Mouse (Mus musculus): ENCODE results near the gene Arhgap25. TPM values are rescaled to one million over a fixed set of nuclear protein-coding genes. Genes with fewer than 3 reads are reported as not detected.
A peak's percentile ranks its signal among the peaks of the same experiment; 100 is the strongest.
"Not testable (repeated sequence)": the region's sequence is repeated elsewhere in the genome, so short reads cannot be mapped to it uniquely, and the experiment has no call there.

Arhgap25 gene
- total RNA-seq, 2 experiments from 2014 or later: 3.5 to 4.5 TPM

DNA sequence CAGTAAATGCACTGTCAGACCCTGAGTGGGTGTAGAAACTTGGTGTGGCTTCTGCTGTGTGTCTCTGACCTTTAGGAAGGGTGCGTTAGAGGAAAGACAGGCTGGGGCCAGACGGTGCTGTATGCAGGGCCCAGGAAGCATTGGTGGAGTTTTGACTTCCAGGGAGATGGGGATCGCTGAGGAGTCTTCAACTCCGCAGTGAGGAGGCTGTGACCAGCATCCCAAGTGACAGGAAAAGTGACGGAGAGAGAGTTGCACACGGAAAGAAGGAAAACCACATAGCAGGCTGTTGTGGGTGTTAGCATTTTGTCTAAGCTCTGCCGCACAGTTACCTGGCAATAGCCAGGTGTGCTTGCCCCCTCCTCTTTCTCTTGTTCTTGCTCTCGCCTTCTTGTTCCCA lies 3.2 kb upstream of the Arhgap25 start:
- DNase-seq (ENCODE audit: low spot score in 2 of 2): no peak

DNA sequence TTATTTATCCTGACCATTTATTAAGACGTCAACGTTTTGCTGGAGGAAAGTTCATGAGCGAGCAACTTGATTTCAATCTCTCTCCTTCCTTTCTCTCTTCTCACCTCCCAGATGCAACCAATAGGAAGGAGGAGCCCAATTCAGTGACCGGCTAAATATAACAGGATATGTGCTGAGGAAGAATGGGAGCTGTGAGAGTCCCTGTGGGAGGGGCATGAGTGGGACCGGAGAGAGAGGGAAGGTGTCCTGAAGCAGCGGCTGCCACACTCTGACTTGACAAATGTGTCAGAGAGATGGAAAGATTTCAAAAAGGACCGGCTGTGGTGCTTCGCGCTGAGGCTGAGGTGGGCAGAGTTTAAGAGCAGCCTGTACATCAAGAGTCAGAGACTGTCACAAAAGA lies 2.6 kb upstream of the Arhgap25 start:
- DNase-seq (ENCODE audit: low spot score in 2 of 2): no peak

DNA sequence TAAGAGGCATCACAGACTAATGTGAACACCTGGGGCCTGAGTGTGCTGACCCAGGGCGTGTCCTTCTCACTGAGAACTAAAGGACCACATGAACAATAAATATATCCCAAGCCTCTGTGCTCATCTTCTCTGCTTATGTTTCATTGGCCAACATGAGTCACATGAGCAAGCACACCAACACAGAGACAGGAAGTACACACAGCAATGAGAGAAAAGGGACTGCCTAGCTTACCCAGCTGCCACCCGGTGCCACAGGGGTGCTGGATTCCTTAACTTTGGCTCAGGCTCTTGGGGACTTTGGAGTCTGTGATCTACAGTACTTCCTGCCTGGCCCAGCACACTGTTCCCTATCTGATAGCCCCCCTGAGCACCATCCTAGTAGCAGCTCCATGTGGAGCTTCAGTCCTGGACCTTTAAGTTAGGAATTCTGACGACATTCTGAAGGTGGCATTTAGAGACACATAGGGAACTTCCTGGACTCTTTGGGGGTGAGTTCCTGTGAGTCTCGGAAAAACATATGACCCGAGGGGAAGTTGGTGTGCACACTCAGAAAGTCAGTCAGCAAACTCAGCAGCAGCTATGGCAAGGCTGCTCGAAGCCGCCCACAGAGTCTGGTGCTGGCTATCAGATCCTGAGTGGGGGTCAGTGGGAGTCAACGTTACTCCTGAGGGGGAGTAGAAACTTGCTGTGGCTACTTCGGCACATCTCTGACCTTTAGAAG lies 2.0 kb upstream of the Arhgap25 start:
- no peak for DNase-seq (ENCODE audit: low spot score in 2 of 2)

DNA sequence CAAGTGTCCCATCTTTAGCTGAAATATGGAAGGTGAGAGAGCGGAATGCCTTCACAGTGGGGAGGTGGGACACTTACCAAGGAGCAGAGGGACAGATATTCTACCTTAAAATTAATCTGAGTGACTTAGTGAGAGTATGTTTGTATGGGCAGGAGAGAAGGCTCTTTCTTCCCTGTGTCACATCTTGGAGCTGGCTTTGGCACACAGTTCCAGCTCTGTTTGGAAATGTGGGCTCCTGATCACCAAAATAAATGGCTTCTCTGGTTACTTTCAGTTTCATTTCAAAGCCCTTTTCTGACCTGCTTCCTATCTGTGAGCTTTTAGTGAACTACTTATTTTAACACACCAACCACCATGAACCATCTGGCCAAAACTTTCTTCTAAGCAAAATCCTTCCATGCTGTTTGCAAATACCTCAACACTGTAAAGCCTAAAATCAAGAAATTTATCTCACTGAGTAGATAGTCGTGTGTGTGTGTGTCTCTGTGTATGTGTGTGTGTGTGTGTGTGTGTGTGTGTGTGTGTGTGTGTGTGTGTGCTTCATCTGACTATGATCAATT lies 1.5 kb downstream of the Arhgap25 start:
- DNase-seq (ENCODE audit: low spot score in 2 of 2): no peak

DNA sequence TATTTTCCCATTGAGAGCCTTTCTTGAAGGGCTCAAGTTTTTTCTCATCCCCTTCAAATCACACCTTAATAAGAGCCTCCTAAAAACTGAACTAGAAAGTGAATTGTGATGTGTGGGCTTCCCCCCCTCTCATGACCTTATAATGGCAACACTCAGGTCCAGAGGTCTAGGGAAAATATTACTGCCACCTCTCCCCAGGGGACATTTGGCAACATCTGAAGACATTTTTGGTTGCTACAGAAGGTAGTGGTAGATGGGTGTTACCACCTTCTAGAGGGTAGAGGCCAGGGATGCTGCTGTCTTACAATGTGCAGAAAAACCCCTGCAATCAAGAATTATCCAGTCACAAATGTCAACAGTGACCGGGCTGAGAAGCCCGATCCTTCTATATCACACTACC lies 2.7 kb downstream of the Arhgap25 start:
- no peak for DNase-seq (ENCODE audit: low spot score in 2 of 2)

DNA sequence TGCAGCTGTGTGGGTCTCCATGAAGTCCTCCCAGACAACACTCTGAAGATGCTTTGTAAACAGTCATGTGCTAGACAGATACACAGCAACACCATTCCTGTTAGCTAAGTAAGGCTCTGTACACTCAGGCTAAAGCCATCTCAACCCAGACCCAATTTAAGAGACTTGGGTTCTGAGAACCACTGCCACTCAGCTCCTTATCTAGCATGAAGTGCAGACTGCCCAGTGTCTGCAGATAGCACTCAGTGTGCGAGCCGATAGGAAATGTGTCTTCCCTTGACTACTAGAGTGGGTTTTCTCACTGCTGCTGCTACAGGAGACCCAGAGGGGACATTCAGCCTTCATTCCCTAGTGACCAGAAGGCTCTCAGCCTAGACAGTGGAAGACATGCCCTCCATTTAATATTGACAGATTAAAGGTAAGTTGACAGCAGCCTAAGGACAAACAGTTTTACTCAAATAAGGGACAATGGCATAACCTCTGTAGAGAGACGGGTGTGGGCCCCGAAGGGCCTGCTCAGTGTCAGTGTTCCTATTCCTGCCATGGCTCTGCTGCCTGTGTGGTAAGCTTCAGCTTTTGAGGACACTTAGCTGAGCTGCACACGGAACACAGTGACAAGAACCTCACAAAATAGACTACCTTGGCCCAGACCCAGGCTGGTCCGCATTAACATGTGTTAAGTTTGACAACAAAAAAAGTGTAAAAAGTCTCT lies 5.1 kb downstream of the Arhgap25 start:
- DNase-seq (ENCODE audit: low spot score in 2 of 2): no peak

DNA sequence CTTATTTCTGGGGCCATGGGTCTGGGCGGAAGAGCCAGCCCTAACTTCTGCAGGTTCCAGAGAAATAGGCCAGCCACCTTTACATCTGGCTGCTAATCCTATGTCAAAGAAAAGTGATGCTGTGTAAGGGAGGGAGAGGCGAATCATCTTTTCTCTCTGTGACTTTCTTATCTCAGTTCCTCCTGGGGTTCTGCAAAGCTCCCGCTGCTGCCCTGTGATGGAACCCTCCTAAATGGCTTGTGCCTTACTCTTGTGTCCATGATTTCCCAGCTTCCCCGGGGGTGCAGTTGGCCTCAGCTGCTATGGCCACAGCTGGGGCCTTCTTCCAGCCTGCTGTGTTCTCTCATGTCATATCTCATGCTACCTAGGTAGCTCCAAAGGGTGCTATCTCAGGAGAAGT lies 5.7 kb downstream of the Arhgap25 start:
- DNase-seq (ENCODE audit: low spot score in 2 of 2): no peak

DNA sequence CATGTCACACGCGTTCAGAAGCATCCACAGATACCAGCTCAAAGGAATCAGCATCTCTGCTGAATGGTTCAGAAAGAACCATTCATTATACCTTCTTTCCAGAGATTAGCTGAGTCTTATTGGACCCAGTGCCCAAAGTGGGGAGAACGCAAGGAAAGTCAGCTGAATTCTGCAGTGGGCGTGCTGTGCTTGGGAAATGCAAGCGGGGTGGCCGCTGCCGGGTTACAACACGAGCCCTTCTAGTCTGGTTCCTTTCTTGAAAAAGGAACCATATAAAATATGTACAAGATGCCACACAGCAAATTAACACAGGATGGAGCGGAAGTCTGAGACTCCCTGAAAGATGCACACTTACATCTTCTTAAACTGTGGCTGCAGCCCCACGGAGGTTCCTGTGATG lies 7.9 kb downstream of the Arhgap25 start:
- DNase-seq (ENCODE audit: low spot score in 2 of 2): no peak

DNA sequence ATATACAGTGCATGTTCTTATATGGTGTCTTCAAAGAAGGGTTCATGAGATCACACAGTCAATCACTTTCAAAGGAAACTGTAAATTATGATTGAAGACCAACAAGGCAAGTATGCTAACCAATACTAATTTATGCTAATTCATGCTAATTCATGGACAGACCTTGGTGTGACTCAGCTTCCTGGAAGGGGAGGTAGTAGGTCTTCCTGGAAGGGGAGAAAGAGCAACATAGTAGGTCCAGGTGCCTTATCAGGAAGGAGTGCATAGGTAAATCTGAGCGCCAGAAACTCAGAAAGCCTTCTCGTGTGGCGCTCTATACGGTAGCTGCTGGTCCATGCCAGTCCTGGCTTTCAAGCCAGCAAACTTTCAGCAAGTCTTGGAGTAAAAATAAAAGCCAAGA lies 8.8 kb downstream of the Arhgap25 start:
- no peak for DNase-seq (ENCODE audit: low spot score in 2 of 2)

DNA sequence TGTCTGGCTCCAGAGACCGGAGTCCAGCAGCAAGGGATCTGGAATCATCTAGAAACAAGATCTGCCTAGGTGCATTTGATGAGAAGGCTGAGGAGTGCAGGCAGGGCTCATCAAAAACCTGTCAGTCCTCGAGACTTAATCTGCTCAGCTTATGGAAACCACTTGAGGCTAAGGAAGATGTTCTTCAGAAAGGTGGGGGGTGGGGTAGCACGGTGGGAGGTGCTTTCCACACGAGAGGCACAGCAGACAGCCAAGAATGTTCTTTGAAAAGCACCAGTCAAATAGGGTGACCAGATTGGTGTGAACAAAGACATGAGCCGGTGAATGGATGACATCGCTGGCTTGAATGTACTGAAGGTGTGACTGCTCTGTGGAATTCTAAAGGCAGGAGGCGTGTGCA lies 9.3 kb downstream of the Arhgap25 start:
- no peak for DNase-seq (ENCODE audit: low spot score in 2 of 2)

DNA sequence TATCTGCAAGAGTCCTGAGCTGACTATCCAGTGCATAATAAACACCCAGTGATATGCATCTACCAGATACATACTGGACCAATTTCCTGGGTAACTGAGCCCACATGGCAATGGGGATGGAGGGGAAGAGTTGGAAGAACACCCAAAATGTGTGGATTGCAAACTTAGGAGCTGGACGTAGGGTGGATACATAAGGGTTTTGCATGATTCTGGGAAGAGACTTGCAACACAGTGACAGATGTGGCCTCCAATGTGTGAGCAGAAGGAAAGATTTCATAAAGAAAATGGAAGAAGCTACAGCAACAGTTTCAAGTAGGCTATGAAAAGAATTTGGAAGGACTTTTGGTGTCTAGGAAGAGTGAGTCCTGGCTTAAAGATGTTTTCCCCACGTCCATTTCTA lies 10.0 kb downstream of the Arhgap25 start:
- DNase-seq (ENCODE audit: low spot score in 2 of 2): no peak

DNA sequence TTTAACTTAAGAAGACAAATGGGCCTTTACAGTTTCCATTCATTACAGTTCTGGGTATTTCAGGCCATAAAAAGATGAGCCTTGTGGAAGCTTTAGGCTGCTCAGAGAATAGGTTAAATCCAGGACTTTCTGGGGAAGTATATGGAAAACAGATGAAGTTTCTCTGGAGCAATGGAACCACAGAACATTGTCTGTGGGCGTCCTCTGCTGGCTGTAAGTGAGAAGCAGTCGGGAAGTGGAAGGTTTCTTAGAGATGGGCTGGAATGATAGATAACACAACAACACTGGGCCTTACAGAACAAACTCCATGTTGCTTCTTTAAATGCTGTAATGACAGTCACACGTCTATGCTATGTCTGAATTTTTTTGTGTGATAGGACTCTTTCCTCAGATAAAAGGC lies 10.8 kb downstream of the Arhgap25 start:
- peak; percentile 78 to 79 for DNase-seq (ENCODE audit: low spot score in 2 of 2)

DNA sequence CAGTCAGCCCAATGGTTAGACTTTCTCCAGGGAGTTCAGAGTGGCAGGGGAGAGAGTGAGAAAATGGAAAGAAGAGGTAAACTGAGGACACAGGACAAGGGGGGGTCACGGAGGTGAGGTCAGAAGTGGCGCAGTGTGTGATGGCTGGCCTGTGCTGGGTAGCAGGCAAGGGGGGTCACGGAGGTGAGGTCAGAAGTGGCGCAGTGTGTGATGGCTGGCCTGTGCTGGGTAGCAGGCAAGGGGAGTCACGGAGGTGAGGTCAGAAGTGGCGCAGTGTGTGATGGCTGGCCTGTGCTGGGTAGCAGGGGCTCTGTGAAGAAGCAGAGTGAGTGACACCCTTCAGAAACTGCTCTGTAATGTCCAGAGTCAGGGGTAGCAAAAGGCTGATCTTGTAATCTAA lies 11.4 kb downstream of the Arhgap25 start:
- DNase-seq (ENCODE audit: low spot score in 2 of 2): not testable (repeated sequence)

DNA sequence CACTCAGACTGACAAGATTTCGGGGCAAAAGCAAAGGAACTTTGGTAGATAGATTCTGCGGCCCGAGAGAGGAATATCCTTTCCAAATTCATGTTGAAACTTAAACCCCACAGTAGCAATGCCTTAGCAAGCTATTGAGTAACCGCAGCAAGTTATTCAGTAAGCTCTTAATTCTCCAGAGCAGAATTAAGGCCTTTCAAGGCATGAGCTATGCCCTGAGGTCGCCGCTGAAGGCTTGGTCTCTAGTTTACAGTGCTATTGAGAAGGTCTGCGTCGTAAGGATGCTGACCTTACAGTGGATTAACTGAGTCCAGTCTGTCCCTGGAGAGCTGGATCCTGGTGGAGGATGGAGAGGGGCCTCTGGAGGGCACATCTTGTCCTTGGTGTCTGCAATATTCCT lies 12.5 kb downstream of the Arhgap25 start:
- no peak for DNase-seq (ENCODE audit: low spot score in 2 of 2)

DNA sequence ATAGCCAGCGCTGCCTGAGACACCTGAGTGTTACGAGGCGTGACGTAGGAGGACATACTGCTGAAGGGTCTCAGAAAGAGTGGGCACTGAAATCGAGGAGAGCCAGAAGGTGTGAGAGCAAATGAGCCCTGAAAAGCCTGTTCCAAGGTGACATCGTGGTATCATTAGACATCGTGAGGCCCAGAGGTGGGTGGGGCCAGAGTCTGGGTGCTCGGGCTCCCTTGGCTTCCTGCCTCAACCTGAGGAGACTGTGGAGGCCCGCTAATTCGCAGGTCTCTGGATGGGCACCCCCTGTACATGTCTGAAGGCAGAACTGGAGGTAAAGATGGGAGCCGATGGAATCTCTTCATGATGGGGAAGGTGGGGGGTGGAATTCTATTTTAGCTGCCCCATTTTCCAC lies 13.2 kb downstream of the Arhgap25 start:
- no peak for DNase-seq (ENCODE audit: low spot score in 2 of 2)

DNA sequence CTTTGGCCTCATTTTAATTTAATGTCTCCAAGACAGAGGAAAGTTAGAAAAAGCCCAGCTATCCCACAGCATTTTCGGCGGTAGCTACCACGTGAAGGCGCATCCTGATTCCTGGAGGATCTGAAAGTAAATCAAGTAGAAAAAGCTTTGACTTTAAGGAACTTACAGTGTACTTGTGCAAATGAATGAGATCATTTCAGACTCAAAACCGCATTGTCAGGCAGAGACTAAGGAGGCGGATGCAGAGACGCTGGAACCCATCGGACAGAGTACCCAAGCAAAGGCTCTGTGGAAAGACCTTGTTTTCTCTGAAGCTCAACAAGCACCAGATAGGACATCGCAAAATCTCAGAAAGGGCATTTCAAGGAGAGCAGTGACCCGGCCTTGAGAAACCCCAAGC lies 14.4 kb downstream of the Arhgap25 start:
- DNase-seq (ENCODE audit: low spot score in 2 of 2): no peak

DNA sequence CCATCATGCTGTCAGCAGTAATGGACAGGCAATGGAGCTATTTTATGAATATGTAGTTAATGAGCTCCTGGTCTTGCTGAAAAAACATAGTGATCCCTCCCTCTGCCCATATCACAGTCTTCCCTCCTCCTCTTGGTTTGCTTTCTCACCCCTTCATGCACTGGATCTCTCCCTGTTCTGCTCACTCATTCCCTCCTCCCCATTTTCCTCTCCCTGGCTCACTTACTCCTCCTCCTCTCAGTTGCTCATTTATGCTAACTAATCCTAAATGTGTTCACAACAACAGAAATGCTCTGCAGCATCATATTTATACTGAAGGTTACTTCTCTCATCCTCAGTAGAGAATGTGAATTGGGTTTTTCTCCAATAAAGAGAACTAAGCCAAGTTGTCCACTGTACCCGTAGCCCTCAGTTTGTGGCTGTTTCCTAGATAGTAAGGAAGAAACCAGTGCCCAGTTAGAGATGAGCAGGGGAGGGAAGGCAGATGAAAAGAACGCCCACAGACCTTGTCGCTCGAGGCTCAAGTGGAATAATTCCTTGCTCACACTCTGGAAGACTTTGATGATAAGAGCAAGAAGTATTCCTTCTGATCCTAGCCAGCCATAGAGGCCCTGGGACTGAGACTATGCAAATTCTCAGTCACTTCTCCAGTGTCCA lies 15.2 kb downstream of the Arhgap25 start:
- no peak for DNase-seq (ENCODE audit: low spot score in 2 of 2)

DNA sequence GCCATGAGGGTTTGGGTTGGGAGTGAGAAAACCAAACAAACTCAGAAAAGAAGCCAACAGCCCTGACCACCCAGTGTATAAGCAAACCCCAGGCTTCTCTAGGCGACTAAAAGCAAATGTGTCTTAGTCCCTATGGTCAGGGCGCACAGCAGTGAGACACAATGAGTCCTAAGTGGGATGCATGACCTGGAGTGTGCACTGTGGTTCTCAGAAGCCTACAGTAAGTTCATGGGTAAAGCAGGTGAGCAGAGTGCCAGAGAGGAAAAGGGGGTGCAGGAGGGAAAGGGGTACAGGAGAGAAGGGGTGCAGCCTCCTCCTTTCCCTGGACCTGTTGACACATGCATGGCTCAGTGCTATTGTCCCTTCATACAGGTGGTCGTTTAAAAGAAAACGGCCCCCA lies 18.7 kb downstream of the Arhgap25 start:
- no peak for DNase-seq (ENCODE audit: low spot score in 2 of 2)

DNA sequence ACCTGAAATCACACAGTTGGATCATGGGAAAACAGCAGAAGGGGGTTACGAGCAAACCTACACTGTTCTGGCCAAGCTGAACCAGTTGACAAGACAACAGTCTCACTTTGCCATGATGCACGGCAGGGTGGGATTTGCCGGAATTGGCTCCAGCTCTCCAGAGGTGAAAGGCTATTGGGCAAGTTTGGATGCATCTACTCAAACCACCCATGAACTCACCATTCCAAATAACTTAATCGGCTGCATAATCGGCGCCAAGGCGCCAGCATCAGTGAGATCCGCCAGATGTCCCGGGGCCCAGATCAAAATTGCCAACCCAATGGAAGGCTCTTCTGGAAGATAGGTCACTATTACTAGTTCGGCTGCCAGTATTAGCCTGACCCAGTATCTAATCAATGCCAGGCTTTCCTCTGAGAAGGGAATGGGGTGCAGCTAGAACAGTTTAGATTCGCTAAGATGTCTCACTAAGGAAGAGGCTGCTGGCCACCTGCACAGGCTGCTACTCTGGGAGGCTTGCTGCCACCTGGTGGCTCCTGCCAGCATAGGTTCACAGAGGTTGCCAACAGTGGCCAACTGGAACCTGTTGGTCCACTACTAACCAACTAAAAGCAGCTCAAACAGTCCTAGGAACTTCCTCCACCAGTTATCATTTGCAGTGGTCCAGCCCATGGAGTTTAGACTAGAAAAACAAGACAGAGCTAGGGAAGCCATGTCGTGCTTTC lies 19.9 kb downstream of the Arhgap25 start:
- peak; percentile 74 to 77 for DNase-seq (ENCODE audit: low spot score in 2 of 2)

DNA sequence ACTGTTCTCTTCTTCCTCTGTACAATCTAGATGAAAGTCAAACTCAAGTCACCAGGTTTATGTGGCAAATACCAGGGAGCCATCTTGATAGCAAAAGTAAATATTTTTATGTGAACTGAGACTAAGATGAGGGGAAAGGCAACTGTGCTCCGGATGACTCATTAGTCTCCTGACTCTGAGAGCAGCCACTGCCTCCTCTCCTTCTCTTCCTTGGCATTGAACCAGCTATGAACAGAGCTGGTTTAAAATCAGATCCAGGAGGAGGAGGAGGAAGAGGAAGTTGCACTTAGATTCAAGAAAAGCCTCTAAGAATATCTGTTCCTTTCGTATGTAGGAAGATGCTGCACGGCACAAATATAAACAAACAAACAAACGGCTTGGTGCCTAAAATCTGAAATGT lies 22.1 kb downstream of the Arhgap25 start:
- no peak for DNase-seq (ENCODE audit: low spot score in 2 of 2)

DNA sequence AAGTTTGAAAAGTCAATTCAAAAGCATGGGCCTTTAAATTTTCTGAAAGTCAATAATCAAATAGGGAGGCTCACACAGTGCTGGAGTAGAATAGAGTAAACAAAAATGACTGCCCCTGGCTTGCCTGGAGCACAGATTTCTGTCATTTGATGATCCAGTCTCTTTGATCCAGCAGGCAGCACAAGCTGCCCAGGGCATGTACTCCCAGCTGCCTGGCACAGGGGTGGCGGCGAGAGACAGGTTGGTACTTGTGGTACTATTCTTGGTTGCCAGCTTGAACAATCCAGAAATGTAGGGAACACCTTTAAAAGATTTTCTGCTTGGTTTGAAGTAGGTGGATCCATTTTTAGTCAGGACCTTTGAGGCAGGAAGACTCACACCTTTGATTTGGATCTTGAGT lies 23.3 kb downstream of the Arhgap25 start:
- DNase-seq (ENCODE audit: low spot score in 2 of 2): no peak

DNA sequence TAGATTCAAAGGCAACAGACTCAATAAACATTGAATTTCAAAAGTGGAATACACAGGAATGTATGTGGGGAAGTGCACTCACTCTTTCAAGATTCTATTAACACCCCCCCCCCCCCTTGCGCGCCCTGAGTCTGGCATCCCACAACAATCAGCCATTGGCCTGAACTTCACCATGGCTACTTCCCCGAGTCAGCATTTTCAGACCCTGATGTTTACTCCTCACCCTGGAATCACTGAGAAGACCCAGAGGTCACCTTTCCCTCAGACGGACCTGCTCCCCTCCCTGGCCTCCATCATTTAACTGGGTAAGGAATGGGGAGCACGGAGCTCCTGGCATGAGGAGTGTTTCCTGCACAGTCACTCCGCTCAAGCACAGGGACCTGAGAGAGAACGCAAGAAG lies 28.2 kb downstream of the Arhgap25 start:
- no peak for DNase-seq (ENCODE audit: low spot score in 2 of 2)
